Mouse (Mus musculus): ENCODE measurements around the gene R3hdml. TPM values are rescaled to one million over a fixed set of nuclear protein-coding genes. Genes with fewer than 3 reads are reported as not detected.
"Not testable (repeated sequence)": the region's sequence is repeated elsewhere in the genome, so short reads cannot be mapped to it uniquely, and the experiment has no call there.

Gene R3hdml
- polyA plus RNA-seq, 2 experiments = not detected

DNA sequence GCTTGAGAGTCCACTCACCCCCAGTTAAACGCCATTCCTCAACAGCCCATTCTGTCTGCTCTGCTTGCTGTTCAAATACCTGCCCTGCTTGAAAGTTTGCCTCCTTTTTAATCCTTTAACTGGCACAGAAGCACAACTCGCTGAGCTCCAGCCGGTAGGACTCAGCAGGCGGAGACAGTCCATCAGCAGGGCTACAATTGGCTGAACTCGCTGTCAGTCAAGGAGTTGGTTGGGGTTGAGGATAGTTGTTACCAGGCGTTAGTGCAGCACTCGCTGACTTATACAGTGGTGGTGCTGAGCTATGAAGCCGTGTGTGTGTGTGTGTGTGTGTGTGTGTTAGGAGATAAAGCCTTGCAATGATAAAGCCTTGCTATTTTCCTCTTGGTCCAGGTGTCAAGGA lies 31.5 kb upstream of the R3hdml start:
- no peaks in the 10 kb centered on the region for H3K36me3 ChIP-seq (replicated peaks; ENCODE audit: control insufficient read depth, insufficient read depth, low read depth)
- WGBS (ENCODE audit: insufficient replicate concordance) = 75% methylated on average over 8 of the region's 8 CpGs
- no peak overlapping the region for H3K27ac ChIP-seq
- TF ChIP-seq EP300 (IDR thresholded peaks at IDR 0.05; ENCODE audit: low read depth) (no peak), CTCF (IDR thresholded peaks at IDR 0.05; ENCODE audit: low read depth) (no peak)
- ATAC-seq (ENCODE audit: insufficient read depth) (no peak), DNase-seq (ENCODE audit: low read depth in 3 of 3, low spot score in 3 of 3) (no peak)
- peaks cover 2% of the 10 kb centered on the region; the same call in 1 of the 2 replicates for H3K27me3 ChIP-seq (ENCODE audit: control insufficient read depth, insufficient read depth, low read length)
- no peaks in the 10 kb centered on the region for H3K4me1 ChIP-seq (replicated peaks; ENCODE audit: control insufficient read depth in 2 of 2, insufficient read depth in 2 of 2, low read length in 1 of 2)
- H3K9me3 ChIP-seq (ENCODE audit: control insufficient read depth, low read length) = no peaks in the 10 kb centered on the region
- no peak overlapping the region for H3K9ac ChIP-seq (replicated peaks)
- H3K4me3 ChIP-seq (ENCODE audit: insufficient read depth in 1 of 2, low read depth in 2 of 2, low read length in 2 of 2) = no peak overlapping the region
- no peak overlapping the region for H3K4me2 ChIP-seq (ENCODE audit: low read depth)

- not testable (repeated sequence) for H3K27ac ChIP-seq; ATAC-seq (ENCODE audit: insufficient read depth); H3K9me3 ChIP-seq (ENCODE audit: control insufficient read depth, low read length); H3K9ac ChIP-seq (replicated peaks); H3K4me3 ChIP-seq (ENCODE audit: insufficient read depth in 1 of 2, low read depth in 2 of 2, low read length in 2 of 2); H3K4me2 ChIP-seq (ENCODE audit: low read depth); H3K27me3 ChIP-seq (ENCODE audit: control insufficient read depth, insufficient read depth, low read length); H3K36me3 ChIP-seq (replicated peaks; ENCODE audit: control insufficient read depth, insufficient read depth, low read depth); H3K4me1 ChIP-seq (replicated peaks; ENCODE audit: control insufficient read depth in 2 of 2, insufficient read depth in 2 of 2, low read length in 1 of 2); DNase-seq (ENCODE audit: low read depth in 3 of 3, low spot score in 3 of 3)
- WGBS (ENCODE audit: insufficient replicate concordance) = 74% methylated on average over 8 of the region's 9 CpGs
Measured at GRCm38 (mm10) chr2:163461307-163461706, 30.8 kb upstream of the R3hdml start.

DNA sequence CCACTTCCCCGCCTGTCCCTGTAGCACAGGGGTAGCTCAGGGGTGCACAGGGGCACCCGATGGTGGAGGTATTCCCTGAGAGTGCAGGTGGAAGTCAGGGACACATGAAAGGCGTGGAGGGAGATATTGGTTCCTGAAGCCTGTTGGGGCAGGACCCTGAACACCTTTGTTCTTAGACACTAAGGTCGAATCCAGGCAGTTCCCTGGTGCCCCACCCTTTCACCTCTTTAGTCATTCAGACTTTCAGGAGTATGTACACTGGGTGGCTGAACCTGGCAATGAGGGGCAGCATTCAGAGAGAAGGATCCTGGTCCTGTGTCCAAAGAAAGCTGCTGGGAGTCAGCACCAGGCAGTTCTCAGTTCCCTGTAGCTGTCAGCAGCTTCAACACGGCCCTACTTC lies 29.7 kb upstream of the R3hdml start:
- WGBS (ENCODE audit: insufficient replicate concordance) = 51% methylated on average over 5 of the region's 5 CpGs

GRCm38 (mm10) chr2:163462801-163463200 lies 29.3 kb upstream of the R3hdml start:
- H3K4me2 ChIP-seq (ENCODE audit: low read depth) = no peak overlapping the region
- H3K4me3 ChIP-seq (ENCODE audit: insufficient read depth in 1 of 2, low read depth in 2 of 2, low read length in 2 of 2) = no peak overlapping the region
- no peak for DNase-seq (ENCODE audit: low read depth in 3 of 3, low spot score in 3 of 3)
- peaks cover 2% of the 10 kb centered on the region; the same call in 1 of the 2 replicates for H3K27me3 ChIP-seq (ENCODE audit: control insufficient read depth, insufficient read depth, low read length)
- no peaks in the 10 kb centered on the region for H3K36me3 ChIP-seq (replicated peaks; ENCODE audit: control insufficient read depth, insufficient read depth, low read depth)
- no peak overlapping the region for H3K27ac ChIP-seq
- ATAC-seq (ENCODE audit: insufficient read depth) = no peak
- WGBS (ENCODE audit: insufficient replicate concordance) = 66% methylated on average over 11 of the region's 11 CpGs
- no peak for TF ChIP-seq CTCF (IDR thresholded peaks at IDR 0.05; ENCODE audit: low read depth)
- TF ChIP-seq EP300 (IDR thresholded peaks at IDR 0.05; ENCODE audit: low read depth) = no peak
- no peaks in the 10 kb centered on the region for H3K9me3 ChIP-seq (ENCODE audit: control insufficient read depth, low read length)
- H3K9ac ChIP-seq (replicated peaks) = no peak overlapping the region
- H3K4me1 ChIP-seq (replicated peaks; ENCODE audit: control insufficient read depth in 2 of 2, insufficient read depth in 2 of 2, low read length in 1 of 2) = no peaks in the 10 kb centered on the region

More for the DNA sequence above, 29.7 kb upstream of the R3hdml start:
- H3K9me3 ChIP-seq (ENCODE audit: control insufficient read depth, low read length) = no peaks in the 10 kb centered on the region
- peaks cover 2% of the 10 kb centered on the region; the same call in 1 of the 2 replicates for H3K27me3 ChIP-seq (ENCODE audit: control insufficient read depth, insufficient read depth, low read length)
- DNase-seq (ENCODE audit: low read depth in 3 of 3, low spot score in 3 of 3) (no peak), ATAC-seq (ENCODE audit: insufficient read depth) (no peak)
- H3K4me3 ChIP-seq (ENCODE audit: insufficient read depth in 1 of 2, low read depth in 2 of 2, low read length in 2 of 2) = no peak overlapping the region
- H3K36me3 ChIP-seq (replicated peaks; ENCODE audit: control insufficient read depth, insufficient read depth, low read depth) = no peaks in the 10 kb centered on the region
- TF ChIP-seq CTCF (IDR thresholded peaks at IDR 0.05; ENCODE audit: low read depth) = no peak
- TF ChIP-seq EP300 (IDR thresholded peaks at IDR 0.05; ENCODE audit: low read depth) = no peak
- H3K4me1 ChIP-seq (replicated peaks; ENCODE audit: control insufficient read depth in 2 of 2, insufficient read depth in 2 of 2, low read length in 1 of 2) = no peaks in the 10 kb centered on the region
- H3K4me2 ChIP-seq (ENCODE audit: low read depth) = no peak overlapping the region
- no peak overlapping the region for H3K27ac ChIP-seq
- H3K9ac ChIP-seq (replicated peaks) = no peak overlapping the region

GRCm38 (mm10) chr2:163463251-163463769 lies 28.8 kb upstream of the R3hdml start:
- 45% methylated on average over 10 of the region's 10 CpGs for WGBS (ENCODE audit: insufficient replicate concordance)
- DNase-seq (ENCODE audit: low read depth in 3 of 3, low spot score in 3 of 3) (no peak), ATAC-seq (ENCODE audit: insufficient read depth) (no peak)
- no peaks in the 10 kb centered on the region for H3K9me3 ChIP-seq (ENCODE audit: control insufficient read depth, low read length)
- H3K4me3 ChIP-seq (ENCODE audit: insufficient read depth in 1 of 2, low read depth in 2 of 2, low read length in 2 of 2) = no peak overlapping the region
- H3K4me1 ChIP-seq (replicated peaks; ENCODE audit: control insufficient read depth in 2 of 2, insufficient read depth in 2 of 2, low read length in 1 of 2) = no peaks in the 10 kb centered on the region
- peaks cover 2% of the 10 kb centered on the region; the same call in 1 of the 2 replicates for H3K27me3 ChIP-seq (ENCODE audit: control insufficient read depth, insufficient read depth, low read length)
- no peak overlapping the region for H3K27ac ChIP-seq
- no peaks in the 10 kb centered on the region for H3K36me3 ChIP-seq (replicated peaks; ENCODE audit: control insufficient read depth, insufficient read depth, low read depth)
- no peak overlapping the region for H3K9ac ChIP-seq (replicated peaks)
- no peak overlapping the region for H3K4me2 ChIP-seq (ENCODE audit: low read depth)
- TF ChIP-seq CTCF (IDR thresholded peaks at IDR 0.05; ENCODE audit: low read depth) = no peak
- no peak for TF ChIP-seq EP300 (IDR thresholded peaks at IDR 0.05; ENCODE audit: low read depth)

All from liver, embryonic 14.5 days (tissue).